Mouse (Mus musculus): ENCODE results near the gene Nceh1. TPM values are rescaled to one million over a fixed set of nuclear protein-coding genes. Genes with fewer than 3 reads are reported as not detected.

Gene Nceh1
- polyA plus RNA-seq, 1 experiment = 6.2 TPM

DNA sequence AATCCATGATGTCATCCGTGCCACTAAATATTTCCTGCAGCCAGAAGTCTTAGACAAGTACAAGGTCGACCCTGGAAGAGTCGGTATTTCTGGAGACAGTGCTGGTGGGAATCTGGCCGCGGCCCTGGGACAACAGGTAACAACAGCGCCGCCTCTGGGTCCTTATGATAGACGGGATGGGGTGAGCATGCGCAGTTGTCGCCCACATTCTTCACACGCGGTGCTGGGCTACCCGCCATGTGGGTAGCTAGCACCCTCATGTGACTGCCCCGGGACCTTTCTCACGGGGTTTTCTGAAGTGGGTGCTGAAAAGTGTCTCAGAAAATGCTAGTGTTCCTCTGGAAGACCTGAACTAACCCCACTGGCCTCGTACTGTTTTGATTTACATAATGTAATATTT is 56.8 kb downstream of the Nceh1 start:
- Histone ChIP-seq H3ac (ENCODE audit: control insufficient read depth, insufficient read length) (no peak overlapping the region), H3K36me3 (ENCODE audit: control insufficient read depth, insufficient read depth) (no peaks in the 10 kb centered on the region), H3K27me3 (ENCODE audit: control insufficient read depth, insufficient read depth, insufficient read length) (no peaks in the 10 kb centered on the region), H3K4me2 (ENCODE audit: low read depth) (no peak overlapping the region), H3K4me3 (no peak overlapping the region), H3K79me2 (ENCODE audit: control insufficient read depth, insufficient read depth) (no peaks in the 10 kb centered on the region)
- TF ChIP-seq POLR2A (IDR thresholded peaks at IDR 0.05; ENCODE audit: insufficient read length, low read depth) (no peak), USF1 (IDR thresholded peaks at IDR 0.05; ENCODE audit: low read depth) (no peak), TCF12 (IDR thresholded peaks at IDR 0.05; ENCODE audit: insufficient read depth, poor library complexity, severe bottlenecking) (no peak), MYOD1 (IDR thresholded peaks at IDR 0.05; ENCODE audit: control insufficient read depth in 1 of 3, insufficient read length in 2 of 3, low read depth in 2 of 3) (no peak), SRF (IDR thresholded peaks at IDR 0.05; ENCODE audit: control insufficient read depth, insufficient read length, low read depth) (no peak), MYOG (IDR thresholded peaks at IDR 0.05; ENCODE audit: control insufficient read depth in 1 of 3, insufficient read depth in 1 of 3, insufficient read length in 2 of 3, low read depth in 2 of 3) (no peak), POLR2AphosphoS2 (IDR thresholded peaks at IDR 0.05; ENCODE audit: insufficient read length, low read depth) (no peak), CEBPB (IDR thresholded peaks at IDR 0.05; ENCODE audit: insufficient read depth, poor library complexity, severe bottlenecking) (no peak), E2F4 (IDR thresholded peaks at IDR 0.05; ENCODE audit: insufficient read depth) (no peak)

DNA sequence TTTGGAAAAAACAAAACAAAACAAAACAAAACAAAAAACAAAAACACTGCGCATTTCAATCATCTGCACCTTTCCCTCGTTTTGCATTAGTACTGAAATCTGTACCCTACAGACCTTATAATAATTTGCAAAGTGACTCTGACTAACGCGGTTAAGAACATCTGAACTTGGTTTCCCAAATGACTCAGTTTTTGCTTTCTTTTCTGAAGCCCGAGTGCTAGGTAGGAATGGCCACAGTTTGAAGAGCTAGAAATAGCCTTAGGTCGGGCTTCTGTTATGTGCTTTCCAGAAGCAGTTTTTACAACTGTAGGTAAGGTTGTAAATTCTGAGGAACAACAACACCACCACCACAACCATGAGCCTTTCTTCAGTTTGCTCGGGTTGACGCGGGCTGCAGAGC is 59.1 kb downstream of the Nceh1 start:
- no peak for TF ChIP-seq TCF3 (IDR thresholded peaks at IDR 0.05; ENCODE audit: insufficient read length, low read depth)
- TF ChIP-seq MAX (IDR thresholded peaks at IDR 0.05; ENCODE audit: low read depth) = no peak
- no peak for TF ChIP-seq MYOD1 (IDR thresholded peaks at IDR 0.05; ENCODE audit: control insufficient read depth in 1 of 3, insufficient read length in 2 of 3, low read depth in 2 of 3)
- no peak for TF ChIP-seq MYOG (IDR thresholded peaks at IDR 0.05; ENCODE audit: control insufficient read depth in 1 of 3, insufficient read depth in 1 of 3, insufficient read length in 2 of 3, low read depth in 2 of 3)
- TF ChIP-seq REST (IDR thresholded peaks at IDR 0.05; ENCODE audit: insufficient read depth, insufficient read length) = no peak
- TF ChIP-seq E2F4 (IDR thresholded peaks at IDR 0.05; ENCODE audit: insufficient read depth) = no peak
- no peak for TF ChIP-seq USF1 (IDR thresholded peaks at IDR 0.05; ENCODE audit: low read depth)
- TF ChIP-seq CEBPB (IDR thresholded peaks at IDR 0.05; ENCODE audit: insufficient read depth, poor library complexity, severe bottlenecking) = no peak
- TF ChIP-seq TCF12 (IDR thresholded peaks at IDR 0.05; ENCODE audit: insufficient read depth, poor library complexity, severe bottlenecking) = no peak
- no peaks in the 10 kb centered on the region for H3K27me3 ChIP-seq (ENCODE audit: control insufficient read depth, insufficient read depth, insufficient read length)
- H3K4me3 ChIP-seq = no peak overlapping the region
- H3K36me3 ChIP-seq (ENCODE audit: control insufficient read depth, insufficient read depth) = no peaks in the 10 kb centered on the region
- H3K79me2 ChIP-seq (ENCODE audit: control insufficient read depth, insufficient read depth) = no peaks in the 10 kb centered on the region
- H3K4me2 ChIP-seq (ENCODE audit: low read depth) = no peak overlapping the region
- H3ac ChIP-seq (ENCODE audit: control insufficient read depth, insufficient read length) = no peak overlapping the region

DNA sequence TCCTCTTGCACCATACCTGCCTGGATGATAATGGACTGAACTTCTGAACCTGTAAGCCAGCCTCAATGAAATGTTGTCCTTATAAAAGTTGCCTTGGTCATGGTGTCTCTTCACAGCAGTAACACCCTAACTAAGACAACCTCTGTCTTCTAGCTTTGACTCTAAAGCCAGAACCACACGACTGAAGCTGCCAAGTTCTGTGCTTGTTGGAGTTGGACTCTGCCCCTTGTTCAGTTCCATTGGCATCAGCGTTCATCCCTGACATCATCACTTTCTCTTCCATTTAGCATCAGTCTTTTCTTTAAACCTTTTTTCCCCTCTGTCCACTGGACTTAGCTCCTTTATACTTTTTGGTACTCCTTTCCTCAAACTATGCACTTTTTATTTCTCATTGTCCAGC is 63.4 kb downstream of the Nceh1 start:
- Histone ChIP-seq H3K79me2 (ENCODE audit: control insufficient read depth, insufficient read depth) (no peaks in the 10 kb centered on the region), H3ac (ENCODE audit: control insufficient read depth, insufficient read length) (no peak overlapping the region), H3K36me3 (ENCODE audit: control insufficient read depth, insufficient read depth) (no peaks in the 10 kb centered on the region), H3K4me3 (no peak overlapping the region), H3K4me2 (ENCODE audit: low read depth) (no peak overlapping the region), H3K27me3 (ENCODE audit: control insufficient read depth, insufficient read depth, insufficient read length) (no peaks in the 10 kb centered on the region)
- no peak for TF ChIP-seq MYOG (IDR thresholded peaks at IDR 0.05; ENCODE audit: control insufficient read depth in 1 of 3, insufficient read depth in 1 of 3, insufficient read length in 2 of 3, low read depth in 2 of 3)
- TF ChIP-seq SRF (IDR thresholded peaks at IDR 0.05; ENCODE audit: control insufficient read depth, insufficient read length, low read depth) = no peak
- TF ChIP-seq CEBPB (IDR thresholded peaks at IDR 0.05; ENCODE audit: insufficient read depth, poor library complexity, severe bottlenecking) = no peak
- no peak for TF ChIP-seq MYOD1 (IDR thresholded peaks at IDR 0.05; ENCODE audit: control insufficient read depth in 1 of 3, insufficient read length in 2 of 3, low read depth in 2 of 3)
- no peak for TF ChIP-seq POLR2AphosphoS2 (IDR thresholded peaks at IDR 0.05; ENCODE audit: insufficient read length, low read depth)
- TF ChIP-seq MAX (IDR thresholded peaks at IDR 0.05; ENCODE audit: low read depth) = no peak
- TF ChIP-seq USF1 (IDR thresholded peaks at IDR 0.05; ENCODE audit: low read depth) = no peak
- no peak for TF ChIP-seq REST (IDR thresholded peaks at IDR 0.05; ENCODE audit: insufficient read depth, insufficient read length)
- TF ChIP-seq POLR2A (IDR thresholded peaks at IDR 0.05; ENCODE audit: insufficient read length, low read depth) = no peak
- TF ChIP-seq E2F4 (IDR thresholded peaks at IDR 0.05; ENCODE audit: insufficient read depth) = no peak
- no peak for TF ChIP-seq TCF12 (IDR thresholded peaks at IDR 0.05; ENCODE audit: insufficient read depth, poor library complexity, severe bottlenecking)
- TF ChIP-seq TCF3 (IDR thresholded peaks at IDR 0.05; ENCODE audit: insufficient read length, low read depth) = no peak

DNA sequence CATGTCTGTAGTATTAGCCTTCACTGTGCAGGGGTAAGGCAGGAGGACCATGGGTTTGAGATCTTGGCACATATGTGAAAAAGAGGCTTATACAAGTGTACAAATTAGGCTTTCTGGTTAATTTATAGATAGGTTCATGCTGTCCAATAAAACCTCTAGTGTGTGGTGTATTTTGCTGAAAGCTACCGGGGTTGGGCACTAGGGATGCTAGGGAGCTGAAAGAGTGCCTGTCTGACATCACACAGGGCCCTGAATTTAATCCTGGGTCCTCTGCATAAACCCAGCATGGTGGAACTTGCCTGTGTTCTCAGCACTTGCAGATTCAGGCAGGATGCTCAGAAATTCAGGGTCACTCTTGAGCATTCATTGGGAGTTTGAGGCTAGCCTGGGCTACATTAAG is 65.0 kb downstream of the Nceh1 start:
- Histone ChIP-seq H3K27me3 (ENCODE audit: control insufficient read depth, insufficient read depth, insufficient read length) (no peaks in the 10 kb centered on the region), H3ac (ENCODE audit: control insufficient read depth, insufficient read length) (no peak overlapping the region), H3K4me3 (no peak overlapping the region), H3K79me2 (ENCODE audit: control insufficient read depth, insufficient read depth) (no peaks in the 10 kb centered on the region), H3K4me2 (ENCODE audit: low read depth) (no peak overlapping the region), H3K36me3 (ENCODE audit: control insufficient read depth, insufficient read depth) (no peaks in the 10 kb centered on the region)
- TF ChIP-seq CEBPB (IDR thresholded peaks at IDR 0.05; ENCODE audit: insufficient read depth, poor library complexity, severe bottlenecking) (no peak), TCF3 (IDR thresholded peaks at IDR 0.05; ENCODE audit: insufficient read length, low read depth) (no peak), MYOG (IDR thresholded peaks at IDR 0.05; ENCODE audit: control insufficient read depth in 1 of 3, insufficient read depth in 1 of 3, insufficient read length in 2 of 3, low read depth in 2 of 3) (no peak), MYOD1 (IDR thresholded peaks at IDR 0.05; ENCODE audit: control insufficient read depth in 1 of 3, insufficient read length in 2 of 3, low read depth in 2 of 3) (no peak)

DNA sequence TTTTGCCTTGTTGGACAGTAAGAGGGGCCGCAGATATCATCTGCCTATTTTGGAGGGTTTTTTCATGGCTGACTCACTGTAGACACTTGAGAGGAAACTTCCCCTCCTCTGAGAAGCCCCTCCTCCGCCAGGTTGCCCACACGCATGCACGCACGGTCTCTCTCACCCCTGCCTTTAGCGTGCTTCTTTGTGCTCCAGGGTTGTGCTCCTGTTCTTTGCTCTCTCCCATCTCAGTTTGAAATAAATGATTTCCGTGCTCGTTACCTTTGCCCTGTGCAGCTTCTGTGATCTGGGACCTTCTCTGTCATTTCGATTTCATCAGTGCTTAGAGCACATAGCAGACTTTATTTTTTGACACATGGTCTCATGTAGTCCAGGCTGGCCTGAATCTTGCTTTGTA is 66.3 kb downstream of the Nceh1 start:
- H3K4me3 ChIP-seq = no peak overlapping the region
- H3ac ChIP-seq (ENCODE audit: control insufficient read depth, insufficient read length) = no peak overlapping the region
- no peaks in the 10 kb centered on the region for H3K79me2 ChIP-seq (ENCODE audit: control insufficient read depth, insufficient read depth)
- H3K27me3 ChIP-seq (ENCODE audit: control insufficient read depth, insufficient read depth, insufficient read length) = no peaks in the 10 kb centered on the region
- TF ChIP-seq TCF12 (IDR thresholded peaks at IDR 0.05; ENCODE audit: insufficient read depth, poor library complexity, severe bottlenecking) = no peak
- no peak for TF ChIP-seq MAX (IDR thresholded peaks at IDR 0.05; ENCODE audit: low read depth)
- no peak for TF ChIP-seq E2F4 (IDR thresholded peaks at IDR 0.05; ENCODE audit: insufficient read depth)
- no peak for TF ChIP-seq MYOD1 (IDR thresholded peaks at IDR 0.05; ENCODE audit: control insufficient read depth in 1 of 3, insufficient read length in 2 of 3, low read depth in 2 of 3)
- TF ChIP-seq POLR2A (IDR thresholded peaks at IDR 0.05; ENCODE audit: insufficient read length, low read depth) = no peak
- TF ChIP-seq CEBPB (IDR thresholded peaks at IDR 0.05; ENCODE audit: insufficient read depth, poor library complexity, severe bottlenecking) = no peak
- TF ChIP-seq POLR2AphosphoS2 (IDR thresholded peaks at IDR 0.05; ENCODE audit: insufficient read length, low read depth) = no peak
- no peak for TF ChIP-seq SRF (IDR thresholded peaks at IDR 0.05; ENCODE audit: control insufficient read depth, insufficient read length, low read depth)
- TF ChIP-seq REST (IDR thresholded peaks at IDR 0.05; ENCODE audit: insufficient read depth, insufficient read length) = no peak
- no peak for TF ChIP-seq MYOG (IDR thresholded peaks at IDR 0.05; ENCODE audit: control insufficient read depth in 1 of 3, insufficient read depth in 1 of 3, insufficient read length in 2 of 3, low read depth in 2 of 3)
- TF ChIP-seq TCF3 (IDR thresholded peaks at IDR 0.05; ENCODE audit: insufficient read length, low read depth) = no peak
- no peak for TF ChIP-seq USF1 (IDR thresholded peaks at IDR 0.05; ENCODE audit: low read depth)
- H3K4me2 ChIP-seq (ENCODE audit: low read depth) = no peak overlapping the region
- no peaks in the 10 kb centered on the region for H3K36me3 ChIP-seq (ENCODE audit: control insufficient read depth, insufficient read depth)

Measured in myocyte (in vitro differentiated cells).